Mouse (Mus musculus) heart, postnatal 0 days (tissue): ENCODE results near the gene Pcmt1.

Experiments
- CTCF ChIP-seq: IDR thresholded peaks from 2 replicates; pipeline ENCODE4 v1.5.1; 2016; ENCODE audit warnings: antibody characterized with exemption, control low read depth, low read depth
- EP300 ChIP-seq: IDR thresholded peaks from 2 replicates; pipeline ENCODE4 v1.6.1; 2016; ENCODE audit warnings: antibody characterized with exemption, low read depth

DNA sequence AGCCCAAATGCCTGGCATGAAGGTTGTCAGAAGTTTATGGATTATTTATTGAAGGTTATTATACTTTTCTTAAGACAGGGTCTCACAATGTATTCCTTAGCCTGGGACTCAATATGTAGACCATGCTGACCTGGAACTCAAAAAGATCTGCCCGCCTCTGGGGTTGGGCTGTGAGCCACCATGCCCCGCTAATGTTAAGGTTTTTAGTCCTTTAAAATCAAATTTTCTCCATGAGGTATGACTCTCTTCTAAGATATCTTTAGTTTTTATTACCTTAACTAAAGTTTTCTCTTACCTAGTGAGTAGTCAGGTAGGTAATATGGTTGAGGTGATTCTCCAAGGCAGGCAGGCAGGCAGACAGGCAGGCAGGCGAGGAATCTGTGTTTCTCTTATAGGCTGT is 1.3 kb upstream of the Pcmt1 start:
- TF ChIP-seq CTCF: no peak
- no peak for TF ChIP-seq EP300
